Mouse (Mus musculus) liver, postnatal 0 days (tissue): ENCODE measurements around the gene Epb42.

Source experiments
- CTCF ChIP-seq: sonication (generic); IDR thresholded peaks from 2 replicates; pipeline ENCODE4 v1.5.1; 2016; ENCODE audit warnings: antibody characterized with exemption, low read depth
- EP300 ChIP-seq: IDR thresholded peaks from 2 replicates; pipeline ENCODE4 v1.6.1; 2016; ENCODE audit warnings: antibody characterized with exemption, low read depth, mild to moderate bottlenecking

DNA sequence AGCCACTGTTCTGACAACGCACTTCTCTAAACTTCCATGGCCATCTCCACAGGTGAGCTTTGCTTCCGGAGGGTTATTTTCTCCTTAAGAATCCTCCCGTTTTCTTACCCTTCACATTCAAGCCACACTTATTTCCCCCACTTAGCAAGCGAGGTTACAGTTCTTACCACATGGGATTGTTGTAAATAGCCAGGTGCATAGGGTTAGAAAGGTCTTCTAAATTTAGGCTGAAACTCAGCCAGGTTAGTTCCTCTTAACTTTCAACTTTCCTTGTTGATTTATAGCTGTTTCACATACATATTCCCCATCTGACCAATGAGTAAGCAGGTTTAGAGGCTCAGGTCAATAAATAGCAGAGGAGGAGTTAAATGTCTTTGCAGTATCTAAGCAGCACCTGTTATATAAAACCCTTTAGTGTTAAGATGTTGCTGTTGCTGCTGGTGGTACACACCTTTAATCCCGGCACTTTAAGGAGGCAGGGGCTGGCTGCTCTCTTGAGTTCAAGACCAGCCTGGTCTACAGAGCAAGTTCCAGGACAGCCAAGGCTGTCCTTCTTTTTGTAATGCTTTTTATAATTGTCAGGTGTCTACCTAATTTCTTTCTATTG is 27.7 kb downstream of the Epb42 start:
- TF ChIP-seq EP300 (no peak), CTCF (no peak)
